Mouse (Mus musculus): Measurements from ENCODE around the gene D1Pas1. TPM values are rescaled to one million over a fixed set of nuclear protein-coding genes. Genes with fewer than 3 reads are reported as not detected.
A peak's percentile ranks its signal among the peaks of the same experiment; 100 is the strongest.

D1Pas1 gene
- polyA plus RNA-seq, 1 experiment from 2014 or later, result 0.45 TPM

DNA sequence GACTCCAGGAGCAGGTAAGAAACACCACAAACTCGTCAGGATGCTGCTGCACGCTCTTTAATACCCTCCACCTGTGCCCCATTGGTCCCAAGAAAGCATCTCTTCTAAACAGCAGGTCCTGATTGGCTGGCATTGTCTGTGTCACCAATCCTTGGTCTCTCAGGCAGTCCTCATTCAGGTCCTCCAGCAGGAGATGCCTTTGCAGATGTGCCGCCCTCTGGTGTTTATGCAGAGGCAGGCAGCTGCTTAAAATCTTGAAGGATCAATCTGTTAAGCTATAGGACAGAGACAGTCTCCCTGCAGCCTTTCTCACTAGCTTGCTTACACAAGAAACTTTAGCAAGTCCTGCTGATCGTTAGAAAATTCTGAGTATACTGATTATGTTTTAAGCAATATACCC, 7.8 kb upstream of the D1Pas1 start:
- H3K4me1 ChIP-seq, result no peaks in the 10 kb centered on the region
- no peaks in the 10 kb centered on the region for H3K36me3 ChIP-seq
- no peaks in the 10 kb centered on the region for H3K9me3 ChIP-seq
- no peak overlapping the region for H3K4me3 ChIP-seq
- DNase-seq (ENCODE audit: low spot score), result no peak
- 41% methylated on average over 4 of the region's 4 CpGs for WGBS
- no peaks in the 10 kb centered on the region for H3K27me3 ChIP-seq (ENCODE audit: insufficient read depth, poor library complexity, severe bottlenecking)
- no peak overlapping the region for H3K27ac ChIP-seq

DNA sequence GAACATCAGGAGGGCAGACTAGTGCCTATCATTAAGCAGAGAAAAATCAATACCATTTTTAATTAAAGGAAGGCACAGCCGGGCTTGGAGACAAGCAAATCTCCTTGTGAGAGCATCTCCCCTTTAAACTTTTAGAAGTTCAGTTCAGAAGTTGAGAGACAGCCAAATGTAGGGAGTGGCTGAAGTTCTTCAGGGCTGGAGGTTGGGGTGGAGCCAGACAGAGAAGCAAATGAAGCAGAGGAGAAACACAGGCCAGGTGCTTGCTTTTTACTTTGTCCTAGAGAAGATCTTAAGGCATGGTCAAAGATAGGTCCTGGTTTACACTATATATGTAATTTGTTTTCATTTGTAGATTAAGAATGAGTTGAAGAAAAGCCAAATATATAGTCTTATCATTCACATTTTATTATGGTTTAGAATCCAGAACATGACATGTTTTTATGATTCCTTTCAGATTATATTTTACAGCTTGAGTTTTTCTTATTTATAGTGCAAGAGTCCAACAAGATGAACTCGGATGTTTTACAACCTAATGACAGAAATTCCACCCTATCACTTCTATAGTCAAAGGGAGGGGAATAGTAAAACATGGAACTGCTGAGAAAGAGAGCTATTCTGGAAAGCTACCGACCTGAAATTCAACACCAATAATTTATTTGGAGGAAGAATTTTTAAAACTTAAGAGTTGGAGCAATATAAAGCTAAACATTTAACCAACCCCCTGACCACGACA, 2.9 kb upstream of the D1Pas1 start:
- 62% methylated on average over 4 of the region's 4 CpGs for WGBS
- no peak for DNase-seq (ENCODE audit: low spot score)
- peaks cover 18% of the 10 kb centered on the region for H3K9me3 ChIP-seq
- no peaks in the 10 kb centered on the region for H3K4me1 ChIP-seq
- H3K36me3 ChIP-seq, result no peaks in the 10 kb centered on the region; the same call in 1 of the 2 replicates
- no peak overlapping the region for H3K4me3 ChIP-seq
- H3K27ac ChIP-seq, result no peak overlapping the region
- H3K27me3 ChIP-seq (ENCODE audit: insufficient read depth, poor library complexity, severe bottlenecking), result no peaks in the 10 kb centered on the region

DNA sequence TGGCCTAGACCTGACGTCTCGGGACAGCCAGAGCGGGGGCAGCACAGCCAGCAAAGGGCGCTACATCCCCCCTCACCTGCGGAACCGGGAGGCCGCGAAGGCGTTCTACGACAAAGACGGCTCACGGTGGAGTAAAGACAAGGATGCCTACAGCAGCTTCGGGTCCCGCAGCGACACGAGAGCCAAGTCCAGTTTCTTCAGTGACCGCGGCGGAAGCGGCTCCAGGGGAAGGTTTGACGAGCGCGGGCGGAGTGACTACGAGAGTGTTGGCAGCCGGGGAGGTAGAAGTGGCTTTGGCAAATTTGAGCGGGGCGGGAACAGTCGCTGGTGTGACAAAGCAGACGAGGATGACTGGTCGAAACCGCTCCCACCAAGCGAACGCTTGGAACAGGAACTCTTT, 710 bp downstream of the D1Pas1 start:
- Histone ChIP-seq H3K27me3 (ENCODE audit: insufficient read depth, poor library complexity, severe bottlenecking) (no peaks in the 10 kb centered on the region), H3K4me1 (no peaks in the 10 kb centered on the region), H3K9me3 (peaks cover 18% of the 10 kb centered on the region), H3K27ac (no peak overlapping the region), H3K4me3 (0 out of 2 replicates have a peak overlapping the region, but pooled peaks have one; percentile 16), H3K36me3 (no peaks in the 10 kb centered on the region; the same call in 1 of the 2 replicates)
- DNase-seq (ENCODE audit: low spot score), result no peak
- WGBS, result 83% methylated on average over 34 of the region's 34 CpGs

DNA sequence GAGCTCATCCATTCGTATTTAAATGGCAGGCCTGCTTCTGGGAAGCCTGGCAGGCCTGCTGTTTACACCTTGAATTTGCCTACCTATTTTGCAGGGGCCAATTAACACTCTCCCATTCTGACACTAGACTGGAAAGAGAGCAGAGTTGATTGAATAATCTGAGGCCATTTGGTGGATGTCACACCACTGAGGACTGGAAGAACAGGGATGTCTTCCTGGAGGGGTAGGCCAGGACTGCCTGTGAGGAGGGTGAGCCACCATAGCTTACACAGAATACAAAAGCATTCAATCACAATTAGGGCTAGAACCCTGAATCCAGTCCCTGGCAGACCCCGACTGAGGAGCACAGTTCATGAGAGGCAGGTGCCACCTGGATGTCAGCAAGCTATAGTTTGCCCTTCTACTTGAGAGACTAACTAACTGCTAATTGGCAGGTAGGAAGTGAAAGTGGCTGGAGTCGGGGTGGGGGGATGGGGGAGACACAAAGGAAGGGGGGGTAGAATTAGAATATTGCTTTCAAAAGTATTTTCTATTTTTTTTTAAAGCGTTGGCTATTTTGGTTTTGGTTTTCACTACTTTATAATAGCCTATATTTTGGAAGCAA, 9.8 kb downstream of the D1Pas1 start:
- Histone ChIP-seq H3K36me3 (no peaks in the 10 kb centered on the region), H3K9me3 (no peaks in the 10 kb centered on the region), H3K4me1 (peaks cover 6% of the 10 kb centered on the region; the same call in 1 of the 2 replicates), H3K27me3 (ENCODE audit: insufficient read depth, poor library complexity, severe bottlenecking) (no peaks in the 10 kb centered on the region), H3K27ac (no peak overlapping the region; the same call in 1 of the 2 replicates), H3K4me3 (no peak overlapping the region)
- WGBS, result 47% methylated on average over 4 of the region's 4 CpGs
- no peak for DNase-seq (ENCODE audit: low spot score)

DNA sequence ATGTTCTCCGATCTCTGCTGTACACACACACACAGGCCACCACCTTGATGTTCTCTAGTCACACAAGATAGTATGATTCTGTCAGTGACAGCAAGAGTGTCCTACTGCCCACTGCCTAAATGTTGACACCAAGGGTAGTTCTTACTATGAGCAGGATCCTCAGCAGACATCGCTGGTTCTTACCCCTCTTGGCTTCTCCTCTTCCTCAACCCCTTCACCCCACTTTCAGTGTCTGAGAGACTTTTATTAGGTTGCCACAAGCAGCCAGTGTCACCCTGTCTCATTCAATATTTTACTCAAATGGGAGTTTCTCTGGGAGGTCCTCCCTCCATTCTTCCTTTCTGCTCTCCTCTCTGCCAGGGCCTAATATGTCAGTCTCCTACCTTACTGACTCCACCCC, 10.6 kb downstream of the D1Pas1 start:
- Histone ChIP-seq H3K27me3 (ENCODE audit: insufficient read depth, poor library complexity, severe bottlenecking) (no peaks in the 10 kb centered on the region), H3K36me3 (no peaks in the 10 kb centered on the region), H3K9me3 (no peaks in the 10 kb centered on the region), H3K27ac (no peak overlapping the region), H3K4me3 (no peak overlapping the region), H3K4me1 (peaks cover 6% of the 10 kb centered on the region; the same call in 1 of the 2 replicates)
- WGBS, result 86% methylated on average over 2 of the region's 2 CpGs
- DNase-seq (ENCODE audit: low spot score), result no peak

DNA sequence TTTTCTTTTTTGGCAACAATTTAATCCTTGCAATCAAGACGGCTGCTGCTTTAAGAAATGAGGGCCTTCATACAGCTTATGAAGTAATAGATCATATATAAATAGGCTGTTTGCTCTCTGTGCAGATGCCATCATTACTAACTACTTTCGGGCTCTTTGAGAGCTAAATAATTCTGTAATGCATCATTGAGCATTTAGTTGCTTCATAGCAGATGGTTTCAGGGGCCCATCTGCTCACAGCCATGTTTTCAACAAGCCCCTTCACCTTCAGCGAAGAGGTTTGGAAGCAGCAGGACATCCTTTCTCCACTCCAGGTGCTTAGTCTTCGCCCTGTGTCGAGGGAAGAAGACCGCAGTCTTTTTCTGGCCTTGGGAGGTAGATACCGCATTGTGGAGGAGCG, 12.2 kb downstream of the D1Pas1 start:
- DNase-seq (ENCODE audit: low spot score), result no peak
- no peaks in the 10 kb centered on the region for H3K27me3 ChIP-seq (ENCODE audit: insufficient read depth, poor library complexity, severe bottlenecking)
- H3K4me1 ChIP-seq, result no peaks in the 10 kb centered on the region
- WGBS, result 79% methylated on average over 8 of the region's 8 CpGs
- H3K4me3 ChIP-seq, result no peak overlapping the region
- no peaks in the 10 kb centered on the region for H3K9me3 ChIP-seq
- H3K36me3 ChIP-seq, result no peaks in the 10 kb centered on the region
- H3K27ac ChIP-seq, result no peak overlapping the region

DNA sequence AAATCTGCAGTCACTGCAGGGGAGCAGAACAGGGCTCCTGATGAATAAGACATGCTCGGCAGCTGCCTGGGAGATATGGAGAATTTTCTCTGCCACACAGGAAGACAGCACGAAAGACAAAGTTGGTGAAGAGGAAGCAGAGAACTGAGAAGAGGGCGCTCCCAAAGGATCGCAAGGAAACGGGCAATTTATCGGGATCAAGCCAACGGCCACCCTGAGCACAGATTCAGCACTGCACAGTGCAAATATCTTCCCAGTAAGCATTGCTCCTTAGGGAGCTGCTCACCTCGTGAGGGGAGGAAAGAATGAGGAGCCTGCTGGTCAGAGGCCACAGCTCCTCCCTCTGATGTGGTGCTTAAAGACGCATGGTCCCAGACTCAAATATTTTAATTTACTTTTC, 13.3 kb downstream of the D1Pas1 start:
- no peaks in the 10 kb centered on the region for H3K4me1 ChIP-seq
- H3K36me3 ChIP-seq, result no peaks in the 10 kb centered on the region
- H3K9me3 ChIP-seq, result no peaks in the 10 kb centered on the region
- H3K4me3 ChIP-seq, result no peak overlapping the region
- no peak overlapping the region for H3K27ac ChIP-seq
- DNase-seq (ENCODE audit: low spot score), result no peak
- no peaks in the 10 kb centered on the region for H3K27me3 ChIP-seq (ENCODE audit: insufficient read depth, poor library complexity, severe bottlenecking)
- WGBS, result 64% methylated on average over 9 of the region's 9 CpGs

DNA sequence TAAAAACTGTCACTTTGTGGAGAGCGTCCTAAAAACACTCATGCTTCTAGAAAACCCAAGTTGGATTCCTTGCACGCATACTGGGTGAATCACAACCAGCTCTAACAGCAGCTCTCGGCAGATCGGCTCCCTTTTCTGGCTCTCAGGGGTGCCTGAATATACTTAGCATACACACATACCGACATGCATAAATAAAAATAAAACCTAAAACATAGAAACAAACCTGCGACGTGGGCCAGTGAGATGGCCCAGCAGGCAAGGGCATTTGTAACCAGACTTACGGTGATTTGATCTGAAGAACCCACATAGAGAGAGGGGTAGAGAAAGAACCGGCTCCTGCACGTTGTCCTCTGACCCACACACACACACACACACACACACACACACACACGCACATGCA, 17.9 kb downstream of the D1Pas1 start:
- DNase-seq (ENCODE audit: low spot score), result peak; percentile 58
- 84% methylated on average over 11 of the region's 11 CpGs for WGBS
- Histone ChIP-seq H3K27me3 (ENCODE audit: insufficient read depth, poor library complexity, severe bottlenecking) (no peaks in the 10 kb centered on the region), H3K4me1 (no peaks in the 10 kb centered on the region; the same call in 1 of the 2 replicates), H3K36me3 (no peaks in the 10 kb centered on the region), H3K4me3 (no peak overlapping the region), H3K27ac (no peak overlapping the region), H3K9me3 (no peaks in the 10 kb centered on the region)

DNA sequence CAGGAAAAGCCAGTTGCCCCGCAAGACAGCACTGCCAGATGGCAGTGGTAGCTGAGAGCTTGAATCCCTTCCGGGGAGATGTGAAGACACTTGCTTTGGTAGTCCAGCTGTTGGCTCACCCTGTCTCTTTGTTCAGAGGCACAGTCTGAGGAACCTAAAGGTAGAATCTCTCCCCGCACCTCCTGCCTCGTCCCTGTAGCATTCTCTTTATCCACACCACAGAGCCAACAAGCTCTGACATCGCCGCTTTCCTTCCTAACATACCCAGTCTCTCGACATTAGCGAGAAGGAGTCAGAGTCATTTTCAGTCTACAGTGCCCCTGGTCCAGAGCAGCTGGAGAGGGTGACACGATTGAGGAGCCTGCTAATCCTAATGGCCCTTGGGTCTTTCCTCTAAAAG, 18.9 kb downstream of the D1Pas1 start:
- H3K27me3 ChIP-seq (ENCODE audit: insufficient read depth, poor library complexity, severe bottlenecking), result no peaks in the 10 kb centered on the region
- no peaks in the 10 kb centered on the region; the same call in 1 of the 2 replicates for H3K4me1 ChIP-seq
- H3K36me3 ChIP-seq, result no peaks in the 10 kb centered on the region
- DNase-seq (ENCODE audit: low spot score), result peak; percentile 69
- H3K9me3 ChIP-seq, result no peaks in the 10 kb centered on the region
- H3K4me3 ChIP-seq, result no peak overlapping the region
- 77% methylated on average over 9 of the region's 9 CpGs for WGBS
- H3K27ac ChIP-seq, result no peak overlapping the region

DNA sequence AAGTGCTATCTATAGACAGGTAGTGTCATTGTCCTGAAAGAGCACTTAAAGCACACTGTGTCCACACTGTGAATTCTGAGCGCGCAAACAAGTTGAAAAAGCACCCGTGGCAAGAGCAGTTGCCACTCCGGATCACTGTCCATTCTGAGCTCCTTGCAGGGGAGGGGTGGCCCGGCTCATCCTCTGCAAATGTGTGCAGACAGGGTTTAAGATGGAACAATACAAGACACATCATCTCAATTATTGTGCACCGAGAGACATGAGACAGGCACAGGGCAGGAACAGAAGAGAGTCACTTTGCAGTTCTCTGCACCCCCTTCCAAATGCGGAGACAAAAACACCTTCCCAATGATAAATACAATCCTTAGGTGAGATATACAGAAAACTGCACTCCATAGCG, 19.3 kb downstream of the D1Pas1 start:
- Histone ChIP-seq H3K4me1 (no peaks in the 10 kb centered on the region; the same call in 1 of the 2 replicates), H3K36me3 (no peaks in the 10 kb centered on the region), H3K27ac (no peak overlapping the region), H3K4me3 (no peak overlapping the region), H3K27me3 (ENCODE audit: insufficient read depth, poor library complexity, severe bottlenecking) (no peaks in the 10 kb centered on the region), H3K9me3 (no peaks in the 10 kb centered on the region)
- WGBS, result 80% methylated on average over 8 of the region's 8 CpGs
- DNase-seq (ENCODE audit: low spot score), result peak; percentile 60

DNA sequence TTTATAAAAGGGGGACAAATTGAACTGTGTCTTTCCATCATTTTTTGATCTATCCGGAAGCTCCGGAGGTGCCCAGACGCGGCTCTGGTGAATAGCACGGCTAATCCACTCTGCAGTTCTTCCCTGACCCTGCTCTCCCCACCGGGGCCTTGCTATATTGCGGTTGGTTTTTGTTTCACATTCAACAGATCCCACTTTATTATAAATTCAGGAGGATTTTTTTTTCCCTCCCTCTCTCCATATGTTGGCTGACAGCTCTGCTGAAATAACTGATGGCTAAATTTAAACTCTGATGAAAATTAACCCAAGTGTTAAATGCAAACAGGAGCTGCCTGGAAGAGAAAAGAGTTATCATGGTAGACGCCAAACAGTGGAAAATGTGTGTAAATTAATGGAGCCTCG, 21.1 kb downstream of the D1Pas1 start:
- no peaks in the 10 kb centered on the region; the same call in 1 of the 2 replicates for H3K4me1 ChIP-seq
- H3K27ac ChIP-seq, result no peak overlapping the region
- no peaks in the 10 kb centered on the region for H3K9me3 ChIP-seq
- no peaks in the 10 kb centered on the region for H3K27me3 ChIP-seq (ENCODE audit: insufficient read depth, poor library complexity, severe bottlenecking)
- H3K36me3 ChIP-seq, result no peaks in the 10 kb centered on the region
- no peak overlapping the region for H3K4me3 ChIP-seq
- no peak for DNase-seq (ENCODE audit: low spot score)
- 82% methylated on average over 9 of the region's 9 CpGs for WGBS

DNA sequence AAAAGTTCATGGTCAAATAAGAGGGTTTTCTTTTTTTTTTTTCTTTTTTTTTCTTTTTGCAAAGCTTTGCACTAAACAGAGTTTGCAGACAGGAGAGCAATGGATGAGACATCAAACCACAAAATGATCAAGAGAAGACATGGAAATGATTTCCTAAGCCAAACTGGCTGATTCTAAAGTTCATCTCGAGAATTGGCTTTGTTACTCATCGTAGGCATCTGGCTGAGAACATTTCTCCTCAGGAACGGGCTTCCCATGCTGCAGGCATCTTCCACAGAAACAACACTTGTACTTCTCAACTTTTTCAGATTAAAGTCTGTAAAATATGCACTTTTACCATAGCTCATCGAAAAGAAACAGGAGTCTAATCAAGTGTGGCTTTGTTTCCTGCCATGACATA, 21.6 kb downstream of the D1Pas1 start:
- DNase-seq (ENCODE audit: low spot score), result no peak
- 81% methylated on average over 4 of the region's 4 CpGs for WGBS
- H3K27ac ChIP-seq, result no peak overlapping the region
- no peaks in the 10 kb centered on the region; the same call in 1 of the 2 replicates for H3K4me1 ChIP-seq
- H3K9me3 ChIP-seq, result no peaks in the 10 kb centered on the region
- H3K27me3 ChIP-seq (ENCODE audit: insufficient read depth, poor library complexity, severe bottlenecking), result no peaks in the 10 kb centered on the region
- no peak overlapping the region for H3K4me3 ChIP-seq
- no peaks in the 10 kb centered on the region for H3K36me3 ChIP-seq

DNA sequence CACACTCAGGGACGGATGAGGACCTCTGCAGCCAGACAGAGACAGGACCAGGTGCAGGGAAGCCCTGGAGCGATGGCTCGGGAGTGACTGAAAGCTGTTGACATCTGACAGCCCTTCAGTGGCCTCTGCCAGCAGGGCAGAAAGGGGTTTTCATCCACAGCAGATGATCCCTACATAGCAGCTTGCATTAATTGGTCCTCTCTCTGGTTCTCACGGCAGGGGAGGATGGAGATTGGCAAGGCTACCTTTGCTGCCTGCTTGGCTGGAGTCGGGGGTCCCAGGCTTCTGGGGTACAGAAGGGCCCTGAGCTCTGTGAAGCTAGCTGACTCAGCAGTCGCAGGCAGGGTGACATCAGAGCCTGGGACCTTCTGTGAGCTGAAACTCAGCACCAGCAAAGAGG, 24.3 kb downstream of the D1Pas1 start:
- Histone ChIP-seq H3K27me3 (ENCODE audit: insufficient read depth, poor library complexity, severe bottlenecking) (no peaks in the 10 kb centered on the region), H3K9me3 (no peaks in the 10 kb centered on the region), H3K27ac (no peak overlapping the region), H3K4me3 (no peak overlapping the region), H3K4me1 (no peaks in the 10 kb centered on the region; the same call in 1 of the 2 replicates), H3K36me3 (no peaks in the 10 kb centered on the region)
- WGBS, result 66% methylated on average over 6 of the region's 6 CpGs
- DNase-seq (ENCODE audit: low spot score), result peak; percentile 58
